Mouse (Mus musculus): ENCODE results near the gene H2al2a. TPM values are rescaled to one million over a fixed set of nuclear protein-coding genes. Genes with fewer than 3 reads are reported as not detected.

The H2al2a gene
- polyA plus RNA-seq, 1 experiment from 2014 or later: not detected

DNA sequence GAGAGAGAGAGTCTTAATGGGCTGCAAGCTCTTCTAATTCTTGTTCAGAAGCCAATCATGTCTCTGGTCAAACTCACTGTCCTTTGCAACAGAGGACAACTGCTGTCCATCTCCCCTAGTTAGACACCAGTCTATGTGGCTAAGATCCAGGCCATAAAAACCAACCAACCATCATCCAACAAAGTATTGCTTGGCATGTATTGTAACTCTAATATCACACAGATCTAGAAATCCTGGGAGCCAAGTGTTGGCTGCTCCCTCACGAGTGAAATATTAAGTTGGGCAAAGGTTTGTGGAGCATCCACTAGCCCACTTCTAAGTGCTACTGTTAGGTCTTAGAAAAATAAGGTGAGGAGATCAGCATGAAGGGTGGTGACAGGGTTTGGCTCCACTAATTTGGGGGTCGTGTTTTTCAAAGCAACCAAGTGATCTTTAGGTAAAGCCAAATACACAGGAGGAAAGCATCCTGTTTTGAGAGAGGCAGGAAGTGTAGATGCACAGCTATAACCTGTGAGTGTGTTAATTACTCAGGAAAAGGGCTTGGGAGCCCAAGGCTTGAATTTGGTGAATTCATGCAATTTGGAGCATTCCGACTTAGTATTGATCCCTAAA, 41.5 kb upstream of the H2al2a start:
- no peak overlapping the region for H3K27ac ChIP-seq (ENCODE audit: low read depth, low read length)
- ATAC-seq (ENCODE audit: low read depth): no peak
- 48% methylated on average over 3 of the region's 3 CpGs for WGBS
- H3K4me2 ChIP-seq (ENCODE audit: low read depth, low read length): 0 out of 2 replicates have a peak overlapping the region, but pooled peaks have one; percentile 3
- peaks cover 45% of the 10 kb centered on the region for H3K4me1 ChIP-seq (ENCODE audit: control insufficient read depth, insufficient read depth, low read length)
- no peak overlapping the region for H3K4me3 ChIP-seq (ENCODE audit: low read depth, low read length)
- H3K9me3 ChIP-seq (ENCODE audit: control insufficient read depth, low read length): no peaks in the 10 kb centered on the region
- no peaks in the 10 kb centered on the region for H3K27me3 ChIP-seq (ENCODE audit: control insufficient read depth, insufficient read depth, low read length)
- H3K9ac ChIP-seq (replicated peaks; ENCODE audit: low read depth, low read length): no peak overlapping the region
- H3K36me3 ChIP-seq (ENCODE audit: control insufficient read depth, insufficient read depth, low read length): no peaks in the 10 kb centered on the region

DNA sequence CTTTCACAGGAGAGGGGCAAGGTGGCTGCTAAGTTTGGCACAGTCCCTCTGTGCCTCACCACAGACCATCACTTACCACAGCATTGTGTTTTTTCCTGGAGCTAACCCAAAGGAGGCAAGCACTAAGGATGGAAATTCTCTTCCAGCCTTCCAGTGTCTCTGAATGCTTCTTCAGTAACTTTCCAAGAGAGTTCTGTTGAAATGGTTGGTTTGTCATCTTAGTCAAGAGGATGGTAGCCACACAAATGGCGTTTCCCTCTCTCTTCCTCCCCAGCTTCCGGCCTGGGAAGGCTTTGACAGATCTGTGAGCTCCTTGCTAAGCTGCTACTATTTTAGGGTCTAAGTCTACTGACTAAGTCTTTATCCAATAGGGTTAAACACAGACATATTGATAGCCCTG, 40.7 kb upstream of the H2al2a start, which contains the start of gene A930004D18Rik:
TSS of gene A930004D18Rik (minus strand) at position 247 of the 400 bp plus-strand sequence.
- H3K4me2 ChIP-seq (ENCODE audit: low read depth, low read length): 0 out of 2 replicates have a peak within 1 kb of the TSS, but pooled peaks have one; percentile 3
- H3K36me3 ChIP-seq (ENCODE audit: control insufficient read depth, insufficient read depth, low read length): no peaks in the 10 kb centered on the region
- no peak for ATAC-seq (ENCODE audit: low read depth)
- WGBS: 87% methylated on average over 2 of the region's 2 CpGs
- H3K4me3 ChIP-seq (ENCODE audit: low read depth, low read length): no peak within 1 kb of the TSS
- H3K9me3 ChIP-seq (ENCODE audit: control insufficient read depth, low read length): no peaks in the 10 kb centered on the region
- no peak within 1 kb of the TSS for H3K27ac ChIP-seq (ENCODE audit: low read depth, low read length)
- H3K4me1 ChIP-seq (ENCODE audit: control insufficient read depth, insufficient read depth, low read length): peaks cover 45% of the 10 kb centered on the region
- no peak within 1 kb of the TSS for H3K9ac ChIP-seq (replicated peaks; ENCODE audit: low read depth, low read length)
- no peaks in the 10 kb centered on the region for H3K27me3 ChIP-seq (ENCODE audit: control insufficient read depth, insufficient read depth, low read length)

DNA sequence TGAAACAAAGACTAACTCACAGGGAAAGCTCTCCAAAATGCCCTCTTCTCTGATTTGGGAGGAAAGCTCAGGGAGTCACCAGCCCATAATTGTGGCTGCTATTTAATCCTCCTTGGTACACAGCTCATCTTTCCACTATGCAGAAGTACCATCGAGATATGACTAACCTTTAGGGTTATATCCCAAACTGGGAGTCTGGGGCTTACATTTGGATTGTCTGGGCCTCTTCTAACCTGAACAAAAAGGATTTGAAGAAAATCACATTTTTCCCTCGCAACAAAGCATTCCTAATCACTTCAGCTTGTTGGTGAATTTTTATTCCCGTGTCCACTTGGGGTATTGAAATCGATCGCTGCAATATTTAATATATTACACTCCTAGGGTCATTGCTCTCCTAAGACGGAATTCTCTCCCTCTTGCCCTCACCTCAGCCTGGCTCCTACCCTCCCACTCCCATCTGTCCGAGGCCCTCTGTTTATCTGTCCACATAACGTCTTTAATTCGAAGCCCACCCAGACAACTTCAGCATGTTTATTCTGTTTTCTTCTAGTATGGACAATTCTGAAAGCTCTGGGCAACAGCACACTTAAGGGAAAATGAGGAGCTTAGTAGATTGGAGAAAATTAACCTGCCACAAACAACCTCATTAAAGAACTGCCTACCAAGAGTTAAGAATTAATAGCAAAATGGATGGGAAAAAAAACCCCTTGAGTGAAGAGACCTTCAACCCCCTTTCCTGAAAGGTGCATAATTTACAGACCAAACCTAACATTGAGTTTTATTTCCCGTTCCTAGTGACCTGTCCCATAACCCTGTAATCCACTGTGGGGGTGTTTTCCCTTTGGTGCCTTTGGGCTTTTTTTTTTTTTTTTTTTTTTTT, 37.9 kb upstream of the H2al2a start:
- H3K9me3 ChIP-seq (ENCODE audit: control insufficient read depth, low read length): no peaks in the 10 kb centered on the region
- H3K27ac ChIP-seq (ENCODE audit: low read depth, low read length): no peak overlapping the region
- no peaks in the 10 kb centered on the region for H3K27me3 ChIP-seq (ENCODE audit: control insufficient read depth, insufficient read depth, low read length)
- no peak for ATAC-seq (ENCODE audit: low read depth)
- WGBS: 53% methylated on average over 10 of the region's 10 CpGs
- no peak overlapping the region for H3K4me3 ChIP-seq (ENCODE audit: low read depth, low read length)
- no peaks in the 10 kb centered on the region for H3K36me3 ChIP-seq (ENCODE audit: control insufficient read depth, insufficient read depth, low read length)
- peak overlapping the region; percentile 16; the same call in 1 of the 2 replicates for H3K4me2 ChIP-seq (ENCODE audit: low read depth, low read length)
- H3K4me1 ChIP-seq (ENCODE audit: control insufficient read depth, insufficient read depth, low read length): peaks cover 34% of the 10 kb centered on the region
- H3K9ac ChIP-seq (replicated peaks; ENCODE audit: low read depth, low read length): no peak overlapping the region

DNA sequence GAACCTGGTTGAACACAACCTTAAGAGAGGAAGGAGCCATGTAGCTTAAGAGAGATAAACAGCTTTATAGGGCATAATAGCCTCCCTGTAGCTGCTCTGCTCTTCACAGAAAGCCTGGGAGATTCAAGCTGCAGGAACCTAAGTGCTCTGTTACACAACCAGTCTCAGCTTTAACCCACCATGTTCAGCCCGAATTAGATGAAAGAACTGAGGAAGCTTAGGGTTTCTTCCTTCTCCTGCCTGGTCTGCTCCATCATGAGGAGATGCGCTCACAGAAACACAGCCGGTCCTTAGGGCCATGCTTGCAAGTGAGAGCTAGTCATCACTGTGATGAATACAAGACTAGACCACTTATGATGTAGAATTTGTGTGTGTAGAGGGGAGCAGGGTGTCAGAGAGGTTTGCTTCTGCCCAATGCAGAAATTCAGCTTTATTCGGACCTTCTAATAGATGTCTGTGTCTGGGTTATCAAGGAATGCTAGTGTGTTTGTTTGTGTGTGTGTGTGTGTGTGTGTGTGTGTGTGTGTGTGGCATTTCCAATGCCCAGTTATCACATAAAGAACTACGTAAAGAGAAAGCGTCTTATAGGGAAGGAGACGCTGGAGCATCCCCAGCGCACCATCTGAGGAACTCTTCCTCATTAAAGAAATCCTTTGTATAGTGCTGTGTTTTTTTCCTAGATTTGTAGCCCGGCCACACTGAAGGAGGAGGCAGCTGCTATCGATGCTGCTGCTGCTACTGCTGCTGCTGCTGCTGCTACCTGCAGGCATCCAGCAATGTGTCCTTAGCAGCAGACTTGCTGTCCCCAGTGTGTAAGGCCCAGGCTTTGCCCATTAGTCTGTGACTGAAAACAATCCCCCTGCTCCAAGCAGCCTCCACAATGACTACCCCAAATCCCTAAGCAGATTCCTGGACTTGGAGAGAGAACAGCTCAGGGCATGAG, 36.7 kb upstream of the H2al2a start:
- Histone ChIP-seq H3K9ac (replicated peaks; ENCODE audit: low read depth, low read length) (no peak overlapping the region), H3K27me3 (ENCODE audit: control insufficient read depth, insufficient read depth, low read length) (no peaks in the 10 kb centered on the region), H3K4me2 (ENCODE audit: low read depth, low read length) (peak overlapping the region; percentile 16; the same call in 1 of the 2 replicates), H3K27ac (ENCODE audit: low read depth, low read length) (peak overlapping the region; percentile 16; the same call in 1 of the 2 replicates), H3K4me1 (ENCODE audit: control insufficient read depth, insufficient read depth, low read length) (peaks cover 27% of the 10 kb centered on the region), H3K9me3 (ENCODE audit: control insufficient read depth, low read length) (no peaks in the 10 kb centered on the region), H3K36me3 (ENCODE audit: control insufficient read depth, insufficient read depth, low read length) (no peaks in the 10 kb centered on the region), H3K4me3 (ENCODE audit: low read depth, low read length) (no peak overlapping the region)
- peak; percentile 38; the same call in 1 of the 2 replicates for ATAC-seq (ENCODE audit: low read depth)
- 29% methylated on average over 10 of the region's 10 CpGs for WGBS

DNA sequence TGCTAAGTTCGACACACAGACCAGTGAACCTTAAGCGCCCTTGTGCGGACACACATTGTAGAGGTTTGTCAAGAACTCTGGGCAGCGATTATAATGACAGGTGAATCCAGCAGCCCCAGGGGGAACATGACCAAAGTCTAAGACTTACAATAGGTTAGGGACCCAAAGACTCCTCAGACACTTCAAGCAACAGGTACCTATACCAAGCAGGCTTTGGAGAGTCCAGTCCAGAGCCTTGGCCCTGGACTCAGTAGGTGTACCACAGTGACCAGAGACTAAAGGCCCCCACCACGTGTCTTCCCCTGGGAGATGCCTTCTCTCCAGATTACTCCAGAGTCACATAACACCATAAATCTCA, 35.8 kb upstream of the H2al2a start:
- Histone ChIP-seq H3K36me3 (ENCODE audit: control insufficient read depth, insufficient read depth, low read length) (no peaks in the 10 kb centered on the region), H3K4me3 (ENCODE audit: low read depth, low read length) (no peak overlapping the region), H3K4me1 (ENCODE audit: control insufficient read depth, insufficient read depth, low read length) (peaks cover 27% of the 10 kb centered on the region), H3K27me3 (ENCODE audit: control insufficient read depth, insufficient read depth, low read length) (no peaks in the 10 kb centered on the region), H3K9ac (replicated peaks; ENCODE audit: low read depth, low read length) (no peak overlapping the region), H3K9me3 (ENCODE audit: control insufficient read depth, low read length) (no peaks in the 10 kb centered on the region), H3K27ac (ENCODE audit: low read depth, low read length) (no peak overlapping the region), H3K4me2 (ENCODE audit: low read depth, low read length) (peak overlapping the region; percentile 97)
- ATAC-seq (ENCODE audit: low read depth): no peak
- WGBS: 57% methylated on average over 5 of the region's 5 CpGs

DNA sequence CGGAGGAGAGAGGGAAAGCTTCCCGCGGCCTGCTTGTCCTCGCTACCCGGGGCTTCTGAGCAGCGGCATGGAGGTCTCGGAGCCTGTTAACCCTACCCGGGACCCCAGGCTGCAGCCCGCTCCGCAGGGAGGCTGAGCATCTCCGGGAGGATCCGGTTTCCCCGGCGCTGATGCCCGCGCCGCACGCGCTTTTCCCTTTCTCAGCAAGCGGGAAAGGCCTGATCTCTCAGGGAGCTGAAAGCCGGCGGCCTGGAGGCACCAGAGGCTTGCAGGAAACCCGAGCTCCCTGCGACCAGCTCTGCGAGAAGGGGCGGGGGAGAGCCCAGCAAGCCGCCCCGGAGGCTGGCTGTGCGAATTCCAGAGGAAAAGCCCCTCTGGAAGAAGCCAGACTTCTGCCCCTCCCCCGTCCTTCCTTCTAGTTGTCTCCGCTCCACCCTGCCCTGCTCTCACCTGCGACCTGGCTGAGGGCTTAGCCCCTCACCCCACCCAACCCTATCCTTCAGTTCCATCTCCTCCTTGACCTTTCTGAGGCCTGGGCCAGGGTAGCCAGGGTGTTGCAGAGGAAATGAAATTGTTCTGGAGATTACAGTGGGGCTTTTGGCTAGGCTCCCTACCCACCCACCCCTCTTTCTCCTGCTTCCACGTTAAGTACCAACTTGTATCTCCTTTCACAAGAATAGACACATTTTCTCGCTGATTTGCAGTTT, 35.2 kb upstream of the H2al2a start:
- peak overlapping the region; percentile 30 for H3K4me3 ChIP-seq (ENCODE audit: low read depth, low read length)
- WGBS: 3% methylated on average over 33 of the region's 34 CpGs
- peaks cover 30% of the 10 kb centered on the region for H3K4me1 ChIP-seq (ENCODE audit: control insufficient read depth, insufficient read depth, low read length)
- H3K4me2 ChIP-seq (ENCODE audit: low read depth, low read length): peak overlapping the region; percentile 97
- H3K36me3 ChIP-seq (ENCODE audit: control insufficient read depth, insufficient read depth, low read length): no peaks in the 10 kb centered on the region
- no peak for ATAC-seq (ENCODE audit: low read depth)
- no peak overlapping the region for H3K27ac ChIP-seq (ENCODE audit: low read depth, low read length)
- H3K9ac ChIP-seq (replicated peaks; ENCODE audit: low read depth, low read length): peak overlapping the region; percentile 76
- H3K9me3 ChIP-seq (ENCODE audit: control insufficient read depth, low read length): no peaks in the 10 kb centered on the region
- H3K27me3 ChIP-seq (ENCODE audit: control insufficient read depth, insufficient read depth, low read length): no peaks in the 10 kb centered on the region

DNA sequence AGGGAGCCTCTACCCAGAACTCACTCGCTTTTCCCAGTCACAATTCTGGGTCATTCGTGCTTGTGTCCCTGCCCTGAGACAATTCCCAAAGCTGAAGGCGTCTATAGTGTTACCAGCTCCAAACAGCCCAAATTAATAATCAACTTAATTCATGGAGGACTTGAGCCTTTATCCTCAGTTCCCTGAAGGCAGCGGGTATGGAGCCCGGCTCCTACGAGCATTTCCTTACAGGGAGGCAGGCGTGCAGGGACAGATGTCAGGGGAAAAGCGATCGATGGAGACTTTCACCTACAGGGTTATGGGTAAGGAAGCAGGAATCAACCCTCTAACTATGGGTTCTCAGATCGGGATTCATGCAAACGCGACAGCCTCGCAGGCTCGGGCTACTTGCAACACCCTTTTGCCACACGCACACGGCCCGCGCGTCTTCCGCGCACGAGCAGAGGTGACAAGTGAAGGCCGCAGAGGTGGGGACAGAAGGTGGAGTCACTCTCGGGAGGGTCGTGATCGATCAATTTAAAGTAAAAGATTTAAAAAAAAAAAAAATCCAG, 34.6 kb upstream of the H2al2a start:
- peaks cover 35% of the 10 kb centered on the region for H3K4me1 ChIP-seq (ENCODE audit: control insufficient read depth, insufficient read depth, low read length)
- no peaks in the 10 kb centered on the region for H3K36me3 ChIP-seq (ENCODE audit: control insufficient read depth, insufficient read depth, low read length)
- H3K27ac ChIP-seq (ENCODE audit: low read depth, low read length): peak overlapping the region; percentile 34; the same call in 1 of the 2 replicates
- peak overlapping the region; percentile 97 for H3K4me2 ChIP-seq (ENCODE audit: low read depth, low read length)
- H3K9ac ChIP-seq (replicated peaks; ENCODE audit: low read depth, low read length): peak overlapping the region; percentile 76
- no peak for ATAC-seq (ENCODE audit: low read depth)
- 3% methylated on average over 26 of the region's 26 CpGs for WGBS
- H3K9me3 ChIP-seq (ENCODE audit: control insufficient read depth, low read length): no peaks in the 10 kb centered on the region
- peak overlapping the region; percentile 30 for H3K4me3 ChIP-seq (ENCODE audit: low read depth, low read length)
- H3K27me3 ChIP-seq (ENCODE audit: control insufficient read depth, insufficient read depth, low read length): no peaks in the 10 kb centered on the region

DNA sequence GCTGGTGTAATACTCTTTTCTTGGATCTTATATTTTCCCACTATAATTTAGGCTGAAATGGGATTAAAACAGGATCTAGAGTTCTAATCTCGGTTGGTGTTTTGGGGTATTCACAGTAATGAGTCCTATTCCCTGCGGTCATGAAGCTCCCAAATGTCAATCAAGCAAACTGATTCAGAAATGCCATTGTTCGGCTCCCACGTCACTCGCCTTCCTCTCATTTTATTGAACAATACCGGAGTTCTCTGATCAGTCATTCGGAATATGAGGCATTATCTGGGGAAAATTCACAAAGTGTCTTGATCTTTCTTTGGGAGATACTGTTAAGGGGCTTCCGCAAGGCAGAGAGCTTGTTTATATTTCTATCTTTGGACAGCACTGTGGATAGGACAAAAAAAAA, 33.8 kb upstream of the H2al2a start:
- peak overlapping the region; percentile 97; the same call in 1 of the 2 replicates for H3K4me2 ChIP-seq (ENCODE audit: low read depth, low read length)
- 37% methylated on average over 8 of the region's 8 CpGs for WGBS

More for the DNA sequence above, 33.8 kb upstream of the H2al2a start:
- Histone ChIP-seq H3K27me3 (ENCODE audit: control insufficient read depth, insufficient read depth, low read length) (no peaks in the 10 kb centered on the region), H3K9me3 (ENCODE audit: control insufficient read depth, low read length) (no peaks in the 10 kb centered on the region), H3K27ac (ENCODE audit: low read depth, low read length) (no peak overlapping the region), H3K9ac (replicated peaks; ENCODE audit: low read depth, low read length) (no peak overlapping the region), H3K4me3 (ENCODE audit: low read depth, low read length) (no peak overlapping the region), H3K4me1 (ENCODE audit: control insufficient read depth, insufficient read depth, low read length) (peaks cover 40% of the 10 kb centered on the region), H3K36me3 (ENCODE audit: control insufficient read depth, insufficient read depth, low read length) (no peaks in the 10 kb centered on the region)
- ATAC-seq (ENCODE audit: low read depth): no peak
